Comparison of ENCODE assay signal across 8 mouse cellular contexts in the genomic region with DNA sequence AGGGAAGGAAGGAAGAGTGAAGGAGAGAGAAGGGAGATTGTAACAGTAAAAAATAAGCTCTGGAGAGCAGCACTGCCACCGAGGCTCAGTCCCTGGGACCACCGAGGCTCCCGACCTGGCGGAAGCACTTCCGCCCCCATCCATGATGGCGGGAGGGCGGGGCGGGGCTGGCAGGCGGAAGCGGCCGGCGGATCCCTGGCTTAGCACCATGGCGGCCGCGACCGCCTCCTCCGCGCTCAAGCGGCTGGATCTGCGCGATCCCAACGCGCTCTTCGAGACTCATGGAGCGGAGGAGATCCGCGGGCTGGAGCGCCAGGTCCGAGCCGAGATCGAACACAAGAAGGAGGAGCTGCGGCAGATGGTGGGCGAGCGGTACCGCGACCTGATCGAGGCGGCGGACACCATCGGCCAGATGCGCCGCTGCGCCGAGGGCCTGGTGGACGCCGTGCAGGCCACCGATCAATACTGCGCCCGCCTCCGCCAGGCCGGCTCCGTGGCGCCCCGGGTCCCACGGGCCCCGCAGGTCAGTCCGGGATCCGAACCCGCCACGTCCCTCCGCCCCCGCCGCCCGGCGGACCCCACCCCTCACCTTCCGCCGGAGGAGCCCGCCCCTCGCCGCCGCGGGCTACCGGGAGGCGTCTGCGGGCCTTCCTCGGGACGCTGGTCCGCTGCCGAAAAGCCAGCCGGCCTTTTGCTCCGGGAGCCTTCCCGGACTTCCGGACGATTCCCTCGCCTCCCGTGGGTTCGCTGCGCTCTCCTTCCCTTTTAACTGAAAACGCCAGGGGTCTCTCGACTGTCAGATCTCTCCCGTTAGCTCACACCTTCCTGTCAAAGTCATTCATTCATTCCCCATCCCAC. TPM values are rescaled to one million over a fixed set of nuclear protein-coding genes. Genes with fewer than 3 reads are reported as not detected.
DNase-seq lines count a peak whose midpoint lies in the region; ATAC-seq and TF ChIP-seq lines count a peak whose summit lies in the region.

Gene Slc39a11, minus strand, starts transcription at position 727 of the 858 bp plus-strand sequence.

- peak within 1 kb of the TSS; percentile 72 for H3K4me2 ChIP-seq in forebrain, embryonic 15.5 days (replicated peaks)

- peak within 1 kb of the TSS; percentile 81 to 99 for H3K4me3 ChIP-seq in MEL (ENCODE audit: control insufficient read depth in 1 of 2, insufficient read depth in 1 of 2, low read depth in 2 of 2, low read length in 2 of 2)
- peak within 1 kb of the TSS; percentile 97 for H3K4me3 ChIP-seq in forebrain, embryonic 15.5 days

- peak within 1 kb of the TSS; percentile 83 for H3K27ac ChIP-seq in MEL (ENCODE audit: control insufficient read depth, low read depth, low read length)
- peak within 1 kb of the TSS; percentile 93 for H3K27ac ChIP-seq in forebrain, embryonic 15.5 days (replicated peaks)

- peaks cover 4 to 18% of the 10 kb centered on the region in 2 experiments; a peak in 2 of 4 replicates for H3K36me3 ChIP-seq in MEL (ENCODE audit: control insufficient read depth in 1 of 2, insufficient read depth in 2 of 2, low read length in 2 of 2)
- peaks cover 29% of the 10 kb centered on the region for H3K36me3 ChIP-seq in forebrain, embryonic 15.5 days

- H3K4me1 ChIP-seq in MEL (ENCODE audit: control insufficient read depth in 1 of 2, insufficient read depth in 2 of 2, low read length in 2 of 2): peaks cover 7 to 24% of the 10 kb centered on the region in 2 experiments
- H3K4me1 ChIP-seq in forebrain, embryonic 15.5 days: peaks cover 34% of the 10 kb centered on the region

- TF ChIP-seq EP300 in MEL (IDR thresholded peaks at IDR 0.05; ENCODE audit: low read depth in 1 of 2, low read length in 2 of 2): no peak; a peak in 1 of 4 replicates

- H3K9me3 ChIP-seq in MEL (replicated peaks; ENCODE audit: insufficient read depth, low read length): no peaks in the 10 kb centered on the region
- H3K9me3 ChIP-seq in forebrain, embryonic 15.5 days: no peaks in the 10 kb centered on the region

- no peaks in the 10 kb centered on the region for H3K27me3 ChIP-seq in MEL (ENCODE audit: control insufficient read depth in 1 of 2, insufficient read depth in 2 of 2, low read length in 2 of 2)
- no peaks in the 10 kb centered on the region for H3K27me3 ChIP-seq in forebrain, embryonic 15.5 days

- DNase-seq in MEL (ENCODE audit: low read depth, low spot score): peak; percentile 90
- DNase-seq in cerebellum, adult 11 months: peak; percentile 62
- DNase-seq in layer of hippocampus, adult 9-11 months: peak; percentile 62
- DNase-seq in lung, postnatal 10 days: peak; percentile 74
- peak; percentile 70 for DNase-seq in ovary, postnatal 36 days (ENCODE audit: low spot score)
- peak; percentile 78 for DNase-seq in thymus, postnatal 25 days

- peaks cover 11% of the 10 kb centered on the region for H3K79me2 ChIP-seq in MEL (ENCODE audit: control insufficient read depth, insufficient read depth, low read length, poor library complexity)

- peak within 1 kb of the TSS; percentile 89 for H3K9ac ChIP-seq in MEL (ENCODE audit: control insufficient read depth, low read depth, low read length, poor library complexity, severe bottlenecking)
- peak within 1 kb of the TSS; percentile 97 for H3K9ac ChIP-seq in forebrain, embryonic 15.5 days (replicated peaks)

- TF ChIP-seq RAD21 in MEL (IDR thresholded peaks at IDR 0.05; ENCODE audit: low read depth, low read length): no peak

- WGBS in forebrain, embryonic 15.5 days: 0% methylated on average over 53 of the region's 91 CpGs

- TF ChIP-seq CTCF in MEL (IDR thresholded peaks at IDR 0.05 in 2 of 3, conservative IDR thresholded peaks at IDR 0.05 in 1 of 3; ENCODE audit: control insufficient read depth in 1 of 3, insufficient read depth in 1 of 3, low read depth in 2 of 3, low read length in 3 of 3, poor library complexity in 1 of 3, severe bottlenecking in 1 of 3): no peak; a peak in 1 of 6 replicates

- peak; percentile 83 to 98 for TF ChIP-seq POLR2A in MEL (IDR thresholded peaks at IDR 0.05; ENCODE audit: control insufficient read depth in 1 of 2, insufficient read depth in 1 of 2, low read depth in 1 of 2, low read length in 2 of 2, poor library complexity in 1 of 2)

- peak; percentile 81 for ATAC-seq in forebrain, embryonic 15.5 days (replicated peaks)
- peak; percentile 19 to 67; a peak in 2 of 4 replicates for ATAC-seq in hematopoietic stem cell, adult 5-6 weeks (replicated peaks in 1 of 2; ENCODE audit: insufficient read depth in 1 of 2, low FRiP score in 2 of 2, low TSS enrichment in 1 of 2, low read depth in 1 of 2, poor library complexity in 2 of 2, severe bottlenecking in 2 of 2)

TF ChIP-seq in MEL, 35 proteins besides CTCF, POLR2A, EP300 and RAD21:
- TF ChIP-seq HCFC1 (IDR thresholded peaks at IDR 0.05; ENCODE audit: low read depth, low read length): peak; percentile 91
- no peak for TF ChIP-seq JUND (IDR thresholded peaks at IDR 0.05; ENCODE audit: low read depth, low read length)
- no peak for TF ChIP-seq GATA1 (IDR thresholded peaks at IDR 0.05; ENCODE audit: low read depth, low read length)
- peak; percentile 69; the same call in 1 of the 2 replicates for TF ChIP-seq SIN3A (IDR thresholded peaks at IDR 0.05; ENCODE audit: low read length)
- no peak for TF ChIP-seq POLR2AphosphoS5 (IDR thresholded peaks at IDR 0.05; ENCODE audit: borderline replicate concordance, low read depth, low read length)
- no peak; the same call in 1 of the 2 replicates for TF ChIP-seq ETS1 (IDR thresholded peaks at IDR 0.05; ENCODE audit: low read depth, low read length)
- no peak for TF ChIP-seq ZC3H11A (IDR thresholded peaks at IDR 0.05; ENCODE audit: low read depth, low read length)
- peak; percentile 71; the same call in 1 of the 2 replicates for TF ChIP-seq TBP (IDR thresholded peaks at IDR 0.05; ENCODE audit: low read depth, low read length)
- TF ChIP-seq NELFE (IDR thresholded peaks at IDR 0.05; ENCODE audit: low read depth, low read length): peak; percentile 91
- TF ChIP-seq POLR2AphosphoS2 (IDR thresholded peaks at IDR 0.05; ENCODE audit: low read length): peak; percentile 53; the same call in 1 of the 2 replicates
- no peak for TF ChIP-seq ZKSCAN1 (IDR thresholded peaks at IDR 0.05; ENCODE audit: low read depth, low read length)
- no peak for TF ChIP-seq CHD2 (IDR thresholded peaks at IDR 0.05; ENCODE audit: low read length)
- no peak for TF ChIP-seq MYB (IDR thresholded peaks at IDR 0.05; ENCODE audit: low read depth, low read length)
- no peak; the same call in 1 of the 2 replicates for TF ChIP-seq MAZ (IDR thresholded peaks at IDR 0.05; ENCODE audit: low read depth, low read length)
- TF ChIP-seq MXI1 (IDR thresholded peaks at IDR 0.05; ENCODE audit: low read depth, low read length): peak; percentile 53
- TF ChIP-seq UBTF (IDR thresholded peaks at IDR 0.05; ENCODE audit: borderline replicate concordance, insufficient read depth, low read depth, low read length): 0 out of 2 replicates have a peak, but pooled peaks have one; percentile 40
- TF ChIP-seq MEF2A (IDR thresholded peaks at IDR 0.05; ENCODE audit: extremely low read depth, insufficient replicate concordance, low read depth, low read length, poor library complexity, severe bottlenecking): no peak
- no peak for TF ChIP-seq RCOR1 (IDR thresholded peaks at IDR 0.05; ENCODE audit: low read depth, low read length)
- TF ChIP-seq TAL1 (IDR thresholded peaks at IDR 0.05; ENCODE audit: low read length): no peak
- TF ChIP-seq CHD1 (IDR thresholded peaks at IDR 0.05; ENCODE audit: low read depth, low read length): no peak
- no peak for TF ChIP-seq USF1 (IDR thresholded peaks at IDR 0.05; ENCODE audit: low read depth, low read length)
- TF ChIP-seq KAT2A (conservative IDR thresholded peaks at IDR 0.05; ENCODE audit: low read depth, low read length): peak; percentile 48
- peak; percentile 11; the same call in 1 of the 2 replicates for TF ChIP-seq ZMIZ1 (IDR thresholded peaks at IDR 0.05; ENCODE audit: low read depth, low read length)
- TF ChIP-seq GABPA (IDR thresholded peaks at IDR 0.05; ENCODE audit: low read depth, low read length): no peak
- TF ChIP-seq E2F4 (IDR thresholded peaks at IDR 0.05; ENCODE audit: borderline replicate concordance, low read depth, low read length): peak; percentile 35; the same call in 1 of the 2 replicates
- peak; percentile 96 for TF ChIP-seq ELF1 (IDR thresholded peaks at IDR 0.05; ENCODE audit: low read depth, low read length)
- TF ChIP-seq MAFK (IDR thresholded peaks at IDR 0.05; ENCODE audit: borderline replicate concordance, low read depth, low read length): no peak
- no peak for TF ChIP-seq SMC3 (IDR thresholded peaks at IDR 0.05; ENCODE audit: low read depth, low read length)
- TF ChIP-seq MAX (IDR thresholded peaks at IDR 0.05; ENCODE audit: low read length): peak; percentile 46
- TF ChIP-seq TCF12 (IDR thresholded peaks at IDR 0.05; ENCODE audit: low read depth, low read length): peak; percentile 63
- TF ChIP-seq BHLHE40 (IDR thresholded peaks at IDR 0.05; ENCODE audit: borderline replicate concordance, low read depth, low read length): no peak
- no peak for TF ChIP-seq USF2 (IDR thresholded peaks at IDR 0.05; ENCODE audit: borderline replicate concordance in 1 of 2, insufficient read depth in 1 of 2, low read depth in 1 of 2, low read length in 2 of 2)
- TF ChIP-seq MYC (IDR thresholded peaks at IDR 0.05; ENCODE audit: low read depth, low read length): no peak; the same call in 1 of the 2 replicates
- no peak for TF ChIP-seq ZNF384 (IDR thresholded peaks at IDR 0.05; ENCODE audit: low read depth, low read length)
- 0 out of 2 replicates have a peak, but pooled peaks have one; percentile 28 for TF ChIP-seq NRF1 (IDR thresholded peaks at IDR 0.05; ENCODE audit: insufficient read depth, low read depth, low read length, poor library complexity, severe bottlenecking)
TF ChIP-seq in MEL: peak in this region for 14.

RNA-seq across cellular contexts. Expression of gene Slc39a11, which starts in this region (rescaled TPM):
- total RNA-seq in MEL (2012; rRNA removed): 33.6 and 45.6 TPM in 2 replicates
- polyA plus RNA-seq in MEL (2012; ENCODE audit: insufficient read depth in 1 of 2, insufficient read length in 2 of 2, low read depth in 1 of 2, low replicate concordance in 2 of 2, missing spikeins in 1 of 2): 10 to 100 TPM in 1 of 2 experiments, not detected in 1; 34.2 TPM
- polyA plus RNA-seq in forebrain, embryonic 15.5 days (2015; fragmentation: Nextera tagmentation; extraction: Ambion mirVana): 39.6 and 42.2 TPM in 2 replicates
- total RNA-seq in hematopoietic stem cell, adult 5-6 weeks (2017): 26.6 and 40.3 TPM in 2 replicates

Comparison
In these comparisons a context has a peak if more than half of its experiments do, and no peak if none do; other contexts are left out.
1. Peak in every context shown above with its lines: DNase-seq, ATAC-seq, H3K4me3 ChIP-seq and H3K27ac ChIP-seq.